Mouse (Mus musculus) mesoderm, embryonic 11.5 days (tissue): Measurements from ENCODE around the gene Rhob.

Experiments
- DNase-seq: peaks from one replicate; pipeline ENCODE4 v3.0.0-alpha.2; 2012; ENCODE audit warnings: low read depth, low spot score

Rhob gene

GRCm38 (mm10) chr12:8450028-8450427 is 49.8 kb downstream of the Rhob start:
- DNase-seq = no peak
